Mouse (Mus musculus) megakaryocyte, embryonic 14.5 days (primary cell): ENCODE measurements at regions not wholly inside any gene's neighbourhood (a gene's known extent, or its start where the extent isn't known, plus 50 kb on each side); places are given as distances from the start of the nearest gene placed in this dataset.

Source experiments
- FLI1 ChIP-seq: IDR thresholded peaks from 2 replicates; pipeline ENCODE4 v1.6.1; 2012; ENCODE audit warnings: low read length, inconsistent platforms, mixed read lengths
- GATA1 ChIP-seq: IDR thresholded peaks from 3 replicates; pipeline ENCODE4 v1.6.1; 2012; ENCODE audit warnings: mixed read lengths, low read length, inconsistent platforms, borderline replicate concordance

DNA sequence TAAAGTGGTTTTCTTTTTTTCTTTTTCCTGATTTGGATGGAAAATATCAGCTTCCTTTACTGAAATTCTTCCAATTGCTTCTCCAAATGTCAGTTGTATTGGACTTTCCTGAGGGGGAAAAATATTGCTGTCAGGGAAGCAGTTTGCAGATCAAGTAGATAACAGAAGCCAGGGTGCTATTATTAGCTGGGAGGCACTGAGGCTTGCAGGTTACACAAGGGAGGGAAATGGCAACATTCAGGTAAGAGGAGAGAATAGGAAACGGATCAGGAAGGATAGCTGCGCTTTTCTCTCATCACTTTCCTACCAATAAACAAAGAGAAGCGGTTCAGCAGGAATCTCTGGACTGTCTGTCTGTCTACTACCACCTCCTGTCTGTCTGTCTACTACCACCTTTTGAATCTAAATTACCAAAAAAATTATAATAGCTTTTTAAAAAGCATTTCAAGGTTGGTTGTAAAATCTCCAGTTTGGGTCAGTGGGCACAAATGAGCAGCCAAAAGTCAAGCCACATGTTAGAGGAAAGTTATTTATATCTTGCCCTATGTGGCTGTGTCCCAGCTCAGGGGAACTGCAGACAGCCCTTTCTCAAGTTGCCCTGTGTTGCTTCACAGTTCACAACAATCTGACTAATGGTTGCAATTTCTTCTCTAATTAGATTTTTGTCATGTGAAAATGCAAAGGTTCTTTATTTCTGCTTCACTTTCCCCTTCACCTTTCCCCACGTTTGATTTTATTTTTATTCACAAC, 177.6 kb downstream of the Serpinb8 start:
- TF ChIP-seq FLI1 (no peak), GATA1 (no peak)
